Mouse (Mus musculus) intestine, embryonic 16.5 days (tissue): ENCODE measurements around the gene Fgfr2. TPM values are rescaled to one million over a fixed set of nuclear protein-coding genes. Genes with fewer than 3 reads are reported as not detected.
"Not testable (repeated sequence)": the region's sequence is repeated elsewhere in the genome, so short reads cannot be mapped to it uniquely, and the experiment has no call there.

Experiments
- ATAC-seq: fragments of 200-750 bp; cut with Nextera tagmentation; 2 replicates; pipeline ENCODE4 v1.8.0; 2017; ENCODE audit warnings: moderate TSS enrichment, moderate library complexity
- H3K27ac ChIP-seq: fragments of 300-500 bp; sonication (generic); 2 replicates; pipeline ENCODE4 v1.5.1; 2014; ENCODE audit warnings: mild to moderate bottlenecking, low read length
- H3K27me3 ChIP-seq: fragments of 300-500 bp; sonication (generic); replicated peaks from 2 replicates; pipeline ENCODE4 v1.6.1; 2014; ENCODE audit warnings: low read length, control low read depth, mixed read lengths; ENCODE audit not compliant: control insufficient read depth, insufficient read depth
- H3K36me3 ChIP-seq: fragments of 300-500 bp; sonication (generic); 2 replicates; pipeline ENCODE4 v1.6.1; 2014; ENCODE audit warnings: low read length, control low read depth; ENCODE audit not compliant: control insufficient read depth, insufficient read depth
- H3K4me1 ChIP-seq: fragments of 300-500 bp; sonication (generic); 2 replicates; pipeline ENCODE4 v1.6.1; 2014; ENCODE audit warnings: low read length, control low read depth, mixed read lengths; ENCODE audit not compliant: control insufficient read depth, insufficient read depth
- H3K4me2 ChIP-seq: fragments of 300-500 bp; sonication (generic); 2 replicates; pipeline ENCODE4 v1.6.1; 2014; ENCODE audit warnings: low read depth, low read length, control low read depth
- H3K4me3 ChIP-seq: fragments of 300-500 bp; sonication (generic); 2 replicates; pipeline ENCODE4 v1.5.1; 2014; ENCODE audit warnings: mild to moderate bottlenecking, low read length
- H3K9ac ChIP-seq: fragments of 300-500 bp; sonication (generic); 2 replicates; pipeline ENCODE4 v1.6.1; 2014; ENCODE audit warnings: low read depth, low read length
- H3K9me3 ChIP-seq: fragments of 300-500 bp; sonication (generic); 2 replicates; pipeline ENCODE4 v1.6.1; 2016; ENCODE audit warnings: low read length, control low read depth; ENCODE audit not compliant: control insufficient read depth
- WGBS: fragments of 180-500 bp; shearing (Covaris S2); extraction: QIAGEN DNeasy Blood & Tissue Kit; methylation state at CpG from one replicate; pipeline ENCODE4 v1.1.7; 2014; 5-methylcytosine and 5-hydroxymethylcytosine counted together
- polyA plus RNA-seq: library from polyadenylated mRNA; unstranded; fragments of >200 nt; fragmentation: Nextera tagmentation; extraction: Ambion mirVana; gene quantifications from 2 replicates; pipeline ENCODE4 v1.2.1, GENCODE M21; 2015

The Fgfr2 gene
- polyA plus RNA-seq, 1 experiment from 2014 or later: 47.3 TPM

GRCm38 (mm10) chr7:131042657-131043056 is 2080.5 kb downstream of the Fgfr2 start:
- H3K27ac ChIP-seq: no peak overlapping the region
- H3K9me3 ChIP-seq: no peaks in the 10 kb centered on the region
- no peak overlapping the region for H3K4me3 ChIP-seq
- ATAC-seq: 0 out of 2 replicates have a peak, but pooled peaks have one; percentile 57
- H3K9ac ChIP-seq: no peak overlapping the region
- no peak overlapping the region for H3K4me2 ChIP-seq
- WGBS: 59% methylated on average over 1 of the region's 1 CpGs
- H3K27me3 ChIP-seq: no peaks in the 10 kb centered on the region
- no peaks in the 10 kb centered on the region for H3K36me3 ChIP-seq
- H3K4me1 ChIP-seq: no peaks in the 10 kb centered on the region

- not testable (repeated sequence) for H3K27me3 ChIP-seq, H3K4me1 ChIP-seq, ATAC-seq, H3K9me3 ChIP-seq, H3K36me3 ChIP-seq, H3K27ac ChIP-seq, H3K9ac ChIP-seq, H3K4me3 ChIP-seq, H3K4me2 ChIP-seq
- WGBS: 89% methylated on average over 8 of the region's 8 CpGs
Observed at GRCm38 (mm10) chr7:131040760-131041159, 2082.4 kb downstream of the Fgfr2 start.

GRCm38 (mm10) chr7:131037083-131037482 is 2086.1 kb downstream of the Fgfr2 start:
- H3K27me3 ChIP-seq: no peaks in the 10 kb centered on the region
- no peak overlapping the region for H3K4me2 ChIP-seq
- ATAC-seq: peak; percentile 73
- H3K27ac ChIP-seq: no peak overlapping the region
- 0 out of 2 replicates have a peak, but pooled peaks cover 2% of the 10 kb centered on the region for H3K4me1 ChIP-seq
- H3K9ac ChIP-seq: no peak overlapping the region
- H3K36me3 ChIP-seq: no peaks in the 10 kb centered on the region
- 52% methylated on average over 2 of the region's 2 CpGs for WGBS
- H3K9me3 ChIP-seq: no peaks in the 10 kb centered on the region
- no peak overlapping the region for H3K4me3 ChIP-seq

GRCm38 (mm10) chr7:131036396-131036795 is 2086.8 kb downstream of the Fgfr2 start:
- Histone ChIP-seq H3K9ac (no peak overlapping the region), H3K9me3 (no peaks in the 10 kb centered on the region), H3K4me2 (no peak overlapping the region), H3K4me1 (0 out of 2 replicates have a peak, but pooled peaks cover 2% of the 10 kb centered on the region), H3K36me3 (no peaks in the 10 kb centered on the region), H3K27me3 (no peaks in the 10 kb centered on the region), H3K4me3 (no peak overlapping the region), H3K27ac (no peak overlapping the region)
- 84% methylated on average over 3 of the region's 3 CpGs for WGBS
- ATAC-seq: no peak

- Histone ChIP-seq H3K4me2 (peak within 1 kb of the TSS; percentile 44), H3K36me3 (no peaks in the 10 kb centered on the region), H3K27ac (peak within 1 kb of the TSS; percentile 31), H3K4me1 (peaks cover 2% of the 10 kb centered on the region; the same call in 1 of the 2 replicates), H3K9me3 (no peaks in the 10 kb centered on the region), H3K27me3 (no peaks in the 10 kb centered on the region), H3K4me3 (peak within 1 kb of the TSS; percentile 47), H3K9ac (peak within 1 kb of the TSS; percentile 49; the same call in 1 of the 2 replicates)
- peak; percentile 78 for ATAC-seq
- WGBS: 45% methylated on average over 5 of the region's 5 CpGs
Observed at GRCm38 (mm10) chr7:131031755-131032154, 2091.4 kb downstream of the Fgfr2 start, which contains the start of gene Dmbt1. TSS of gene Dmbt1 (plus strand) at chr7:131032053.

GRCm38 (mm10) chr7:131027557-131027956 is 2095.6 kb downstream of the Fgfr2 start:
- Histone ChIP-seq H3K9ac (no peak overlapping the region), H3K4me1 (peaks cover 6% of the 10 kb centered on the region), H3K4me3 (no peak overlapping the region), H3K4me2 (no peak overlapping the region), H3K36me3 (no peaks in the 10 kb centered on the region), H3K27ac (peak overlapping the region; percentile 74), H3K9me3 (no peaks in the 10 kb centered on the region), H3K27me3 (no peaks in the 10 kb centered on the region)
- WGBS: 53% methylated on average over 1 of the region's 1 CpGs
- peak; percentile 72 for ATAC-seq

- H3K4me1 ChIP-seq: peaks cover 6% of the 10 kb centered on the region
- H3K9ac ChIP-seq: peak overlapping the region; percentile 16; the same call in 1 of the 2 replicates
- no peaks in the 10 kb centered on the region for H3K36me3 ChIP-seq
- H3K4me3 ChIP-seq: no peak overlapping the region
- no peaks in the 10 kb centered on the region for H3K27me3 ChIP-seq
- H3K27ac ChIP-seq: peak overlapping the region; percentile 20; the same call in 1 of the 2 replicates
- H3K4me2 ChIP-seq: no peak overlapping the region
- peak; percentile 45; the same call in 1 of the 2 replicates for ATAC-seq
- WGBS: 48% methylated on average over 1 of the region's 1 CpGs
- no peaks in the 10 kb centered on the region for H3K9me3 ChIP-seq
Observed at GRCm38 (mm10) chr7:131024807-131025206, 2098.3 kb downstream of the Fgfr2 start.

GRCm38 (mm10) chr7:131019181-131019580 is 2104.0 kb downstream of the Fgfr2 start:
- no peak for ATAC-seq
- Histone ChIP-seq H3K4me3 (no peak overlapping the region), H3K27ac (no peak overlapping the region), H3K9ac (no peak overlapping the region), H3K36me3 (no peaks in the 10 kb centered on the region), H3K27me3 (no peaks in the 10 kb centered on the region), H3K4me1 (no peaks in the 10 kb centered on the region), H3K4me2 (no peak overlapping the region), H3K9me3 (no peaks in the 10 kb centered on the region; the same call in 1 of the 2 replicates)
- 85% methylated on average over 2 of the region's 2 CpGs for WGBS

- Histone ChIP-seq H3K27ac (no peak overlapping the region), H3K4me3 (no peak overlapping the region), H3K4me2 (no peak overlapping the region), H3K9ac (no peak overlapping the region), H3K4me1 (peaks cover 5% of the 10 kb centered on the region), H3K9me3 (no peaks in the 10 kb centered on the region; the same call in 1 of the 2 replicates), H3K27me3 (no peaks in the 10 kb centered on the region), H3K36me3 (no peaks in the 10 kb centered on the region)
- ATAC-seq: peak; percentile 60; the same call in 1 of the 2 replicates
- 65% methylated on average over 1 of the region's 1 CpGs for WGBS
Observed at GRCm38 (mm10) chr7:131011901-131012300, 2111.2 kb downstream of the Fgfr2 start.

GRCm38 (mm10) chr7:131009178-131009577 is 2114.0 kb downstream of the Fgfr2 start:
- H3K9me3 ChIP-seq: 0 out of 2 replicates have a peak, but pooled peaks cover 6% of the 10 kb centered on the region
- no peaks in the 10 kb centered on the region for H3K36me3 ChIP-seq
- 66% methylated on average over 5 of the region's 5 CpGs for WGBS
- H3K27me3 ChIP-seq: no peaks in the 10 kb centered on the region
- H3K27ac ChIP-seq: peak overlapping the region; percentile 74
- no peak overlapping the region for H3K4me2 ChIP-seq
- H3K4me1 ChIP-seq: peaks cover 5% of the 10 kb centered on the region
- peak; percentile 89 for ATAC-seq
- no peak overlapping the region for H3K4me3 ChIP-seq
- no peak overlapping the region for H3K9ac ChIP-seq
